Mouse (Mus musculus): ENCODE data around the gene Nr0b1. TPM values are rescaled to one million over a fixed set of nuclear protein-coding genes. Genes with fewer than 3 reads are reported as not detected.

Nr0b1 gene
- not detected in 2 replicates for polyA plus RNA-seq (2012; rRNA removed)

DNA sequence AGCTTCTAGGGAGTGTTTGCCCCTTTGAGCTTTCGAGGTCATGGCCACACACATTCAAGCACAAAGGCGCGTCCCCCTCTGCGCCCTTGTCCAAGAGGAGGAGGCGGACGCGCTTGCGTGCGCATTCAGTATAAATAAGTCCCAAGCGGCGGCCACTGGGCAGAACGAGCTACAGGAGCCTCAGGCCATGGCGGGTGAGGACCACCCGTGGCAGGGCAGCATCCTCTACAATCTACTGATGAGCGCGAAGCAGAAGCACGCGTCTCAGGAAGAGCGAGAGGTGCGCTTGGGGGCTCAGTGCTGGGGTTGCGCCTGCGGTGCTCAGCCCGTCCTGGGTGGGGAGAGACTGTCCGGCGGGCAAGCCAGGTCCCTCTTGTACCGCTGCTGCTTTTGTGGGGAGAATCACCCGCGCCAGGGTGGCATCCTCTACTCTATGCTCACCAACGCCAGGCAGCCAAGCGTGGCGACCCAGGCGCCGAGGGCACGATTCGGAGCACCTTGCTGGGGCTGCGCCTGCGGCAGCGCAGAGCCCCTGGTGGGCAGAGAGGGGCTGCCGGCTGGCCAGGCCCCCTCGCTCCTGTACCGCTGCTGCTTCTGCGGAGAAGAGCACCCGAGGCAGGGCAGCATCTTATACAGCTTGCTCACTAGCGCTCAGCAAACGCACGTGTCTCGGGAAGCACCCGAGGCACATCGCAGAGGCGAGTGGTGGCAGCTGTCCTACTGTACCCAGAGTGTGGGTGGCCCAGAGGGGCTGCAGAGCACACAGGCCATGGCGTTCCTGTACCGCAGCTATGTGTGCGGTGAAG lies at the start of gene Nr0b1:
TSS of gene Nr0b1 (plus strand) at position 151 of the 806 bp plus-strand sequence.
- TF ChIP-seq POLR2A (IDR thresholded peaks at IDR 0.05; ENCODE audit: borderline replicate concordance, extremely low read depth, low read depth, low read length): no peak
- H3K4me1 ChIP-seq (ENCODE audit: control insufficient read depth, insufficient read depth, low read length): no peaks in the 10 kb centered on the region
- no peak within 1 kb of the TSS for H3K4me3 ChIP-seq (replicated peaks; ENCODE audit: extremely low read depth, low read depth, low read length)
- WGBS: 33% methylated on average over 53 of the region's 53 CpGs
- DNase-seq: no peak

DNA sequence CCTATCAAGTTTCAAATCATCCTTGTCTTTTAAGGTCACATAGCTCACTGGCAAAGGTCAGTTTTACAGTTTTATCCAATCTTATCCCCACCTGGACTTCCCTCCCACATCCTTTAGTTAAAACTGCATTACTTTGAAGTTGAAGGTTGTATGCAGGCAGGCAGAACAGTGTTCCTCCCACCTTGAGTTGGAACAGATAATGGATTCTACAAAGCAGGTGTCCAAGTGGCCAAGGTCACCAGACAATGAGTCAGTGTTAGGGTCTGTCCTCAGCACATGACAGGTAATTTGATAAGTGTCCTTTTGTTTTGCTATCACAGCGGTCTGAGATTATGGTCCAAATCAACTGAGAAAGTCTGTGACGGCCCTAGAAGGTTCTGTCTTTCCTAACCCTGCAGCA lies 4.3 kb upstream of the Nr0b1 start:
- WGBS: 79% methylated on average over 2 of the region's 2 CpGs
- TF ChIP-seq POLR2A (IDR thresholded peaks at IDR 0.05; ENCODE audit: borderline replicate concordance, extremely low read depth, low read depth, low read length): no peak
- TF ChIP-seq CTCF (IDR thresholded peaks at IDR 0.05; ENCODE audit: insufficient read depth, low read length): no peak
- DNase-seq: no peak
- Histone ChIP-seq H3K4me1 (ENCODE audit: control insufficient read depth, insufficient read depth, low read length) (no peaks in the 10 kb centered on the region), H3K4me3 (replicated peaks; ENCODE audit: extremely low read depth, low read depth, low read length) (no peak overlapping the region)

DNA sequence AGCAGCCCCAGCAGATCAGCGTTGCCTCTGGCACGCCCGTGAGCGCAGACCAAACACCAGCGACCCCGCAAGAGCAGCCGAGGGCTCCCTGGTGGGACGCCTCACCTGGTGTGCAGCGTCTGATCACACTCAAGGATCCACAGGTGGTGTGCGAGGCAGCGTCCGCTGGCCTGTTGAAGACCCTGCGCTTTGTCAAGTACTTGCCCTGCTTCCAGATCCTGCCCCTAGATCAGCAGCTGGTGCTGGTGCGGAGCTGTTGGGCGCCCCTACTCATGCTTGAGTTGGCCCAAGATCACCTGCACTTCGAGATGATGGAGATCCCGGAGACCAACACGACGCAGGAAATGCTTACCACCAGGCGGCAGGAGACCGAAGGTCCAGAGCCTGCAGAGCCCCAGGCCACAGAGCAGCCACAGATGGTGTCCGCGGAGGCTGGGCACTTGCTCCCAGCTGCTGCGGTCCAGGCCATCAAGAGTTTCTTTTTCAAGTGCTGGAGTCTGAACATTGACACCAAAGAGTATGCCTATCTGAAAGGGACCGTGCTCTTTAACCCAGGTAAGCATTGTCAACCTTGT lies 943 bp downstream of the Nr0b1 start:
- no peak for DNase-seq
- Histone ChIP-seq H3K4me1 (ENCODE audit: control insufficient read depth, insufficient read depth, low read length) (no peaks in the 10 kb centered on the region), H3K4me3 (replicated peaks; ENCODE audit: extremely low read depth, low read depth, low read length) (no peak overlapping the region)
- 31% methylated on average over 25 of the region's 25 CpGs for WGBS
- TF ChIP-seq POLR2A (IDR thresholded peaks at IDR 0.05; ENCODE audit: borderline replicate concordance, extremely low read depth, low read depth, low read length) (no peak), CTCF (IDR thresholded peaks at IDR 0.05; ENCODE audit: insufficient read depth, low read length) (no peak)

DNA sequence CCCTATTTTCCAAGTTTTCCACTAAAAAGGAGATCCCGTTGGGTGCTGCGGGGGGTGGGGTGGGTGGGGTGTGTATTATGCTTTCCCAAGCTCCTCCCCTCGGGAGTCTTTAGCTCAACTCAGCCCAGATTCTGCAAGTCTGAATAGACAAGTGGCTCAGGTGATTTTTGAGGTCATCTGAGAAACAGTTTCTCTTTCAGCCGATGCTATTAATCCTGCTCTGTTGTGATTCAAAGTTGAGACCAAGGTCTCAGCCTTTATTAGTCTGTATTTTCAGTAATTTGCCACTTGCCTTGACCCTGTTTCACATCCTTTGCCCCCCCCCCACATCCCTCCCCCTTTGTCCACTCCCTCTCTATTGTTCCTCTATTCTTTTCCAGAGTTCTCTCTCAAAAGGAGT lies 1.8 kb downstream of the Nr0b1 start:
- no peak for DNase-seq
- 44% methylated on average over 4 of the region's 4 CpGs for WGBS
- no peak for TF ChIP-seq CTCF (IDR thresholded peaks at IDR 0.05; ENCODE audit: insufficient read depth, low read length)
- TF ChIP-seq POLR2A (IDR thresholded peaks at IDR 0.05; ENCODE audit: borderline replicate concordance, extremely low read depth, low read depth, low read length): no peak
- Histone ChIP-seq H3K4me3 (replicated peaks; ENCODE audit: extremely low read depth, low read depth, low read length) (no peak overlapping the region), H3K4me1 (ENCODE audit: control insufficient read depth, insufficient read depth, low read length) (no peaks in the 10 kb centered on the region)

DNA sequence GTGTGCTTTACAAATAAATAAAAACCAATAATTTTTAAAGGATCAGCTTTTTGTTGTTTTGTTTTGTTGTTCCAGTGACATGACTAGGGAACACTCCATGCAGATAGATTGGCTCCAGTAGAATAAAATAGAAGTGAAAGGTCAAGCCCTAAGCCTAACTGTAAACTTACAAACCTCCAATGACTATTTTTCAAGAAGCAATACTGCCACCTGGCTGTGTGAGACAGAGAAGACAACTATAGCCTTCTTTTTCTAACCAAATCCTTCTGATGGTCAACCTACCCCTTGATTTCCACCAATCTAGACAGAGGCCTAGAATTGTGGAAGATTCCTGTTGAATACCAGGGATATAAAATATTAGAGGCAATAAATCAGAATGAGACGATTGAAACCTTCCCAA lies 45.7 kb downstream of the Nr0b1 start:
- no peak for TF ChIP-seq CTCF (IDR thresholded peaks at IDR 0.05; ENCODE audit: insufficient read depth, low read length)
- TF ChIP-seq POLR2A (IDR thresholded peaks at IDR 0.05; ENCODE audit: borderline replicate concordance, extremely low read depth, low read depth, low read length): no peak
- no peaks in the 10 kb centered on the region for H3K4me1 ChIP-seq (ENCODE audit: control insufficient read depth, insufficient read depth, low read length)
- WGBS: 42% methylated on average over 1 of the region's 1 CpGs
- H3K4me3 ChIP-seq (replicated peaks; ENCODE audit: extremely low read depth, low read depth, low read length): no peak overlapping the region
- no peak for DNase-seq

Other genes with a start within 250 kb of the Nr0b1 start
- not detected in 2 replicates for gene Samt3, start 147.6 kb upstream of the Nr0b1 start, polyA plus RNA-seq (2012; rRNA removed)
- gene Mageb4, start 113.3 kb downstream of the Nr0b1 start, polyA plus RNA-seq (2012; rRNA removed): not detected in 2 replicates

All from lung, adult 2 months (tissue).